Mouse (Mus musculus): ENCODE data around the gene Irs1.

- TF ChIP-seq CTCF (IDR thresholded peaks at IDR 0.05; ENCODE audit: extremely low read depth, insufficient read depth, low read length) (no peak), POLR2A (IDR thresholded peaks at IDR 0.05; ENCODE audit: extremely low read depth, insufficient read depth, low read length) (no peak)
Measured at GRCm38 (mm10) chr1:82262331-82262730, 28.9 kb downstream of the Irs1 start.
